Mouse (Mus musculus) effector memory CD4-positive, alpha-beta T cell, adult 7 months (primary cell): Measurements from ENCODE around the gene Rhof. TPM values are rescaled to one million over a fixed set of nuclear protein-coding genes. Genes with fewer than 3 reads are reported as not detected.

Experiments
- polyA plus RNA-seq: library from polyadenylated mRNA; unstranded; fragments of 100-300 nt; shearing (Covaris generic); gene quantifications from one replicate; pipeline ENCODE4 v1.2.1, GENCODE M21; 2017

Gene Rhof
- polyA plus RNA-seq, result 111 TPM

DNA sequence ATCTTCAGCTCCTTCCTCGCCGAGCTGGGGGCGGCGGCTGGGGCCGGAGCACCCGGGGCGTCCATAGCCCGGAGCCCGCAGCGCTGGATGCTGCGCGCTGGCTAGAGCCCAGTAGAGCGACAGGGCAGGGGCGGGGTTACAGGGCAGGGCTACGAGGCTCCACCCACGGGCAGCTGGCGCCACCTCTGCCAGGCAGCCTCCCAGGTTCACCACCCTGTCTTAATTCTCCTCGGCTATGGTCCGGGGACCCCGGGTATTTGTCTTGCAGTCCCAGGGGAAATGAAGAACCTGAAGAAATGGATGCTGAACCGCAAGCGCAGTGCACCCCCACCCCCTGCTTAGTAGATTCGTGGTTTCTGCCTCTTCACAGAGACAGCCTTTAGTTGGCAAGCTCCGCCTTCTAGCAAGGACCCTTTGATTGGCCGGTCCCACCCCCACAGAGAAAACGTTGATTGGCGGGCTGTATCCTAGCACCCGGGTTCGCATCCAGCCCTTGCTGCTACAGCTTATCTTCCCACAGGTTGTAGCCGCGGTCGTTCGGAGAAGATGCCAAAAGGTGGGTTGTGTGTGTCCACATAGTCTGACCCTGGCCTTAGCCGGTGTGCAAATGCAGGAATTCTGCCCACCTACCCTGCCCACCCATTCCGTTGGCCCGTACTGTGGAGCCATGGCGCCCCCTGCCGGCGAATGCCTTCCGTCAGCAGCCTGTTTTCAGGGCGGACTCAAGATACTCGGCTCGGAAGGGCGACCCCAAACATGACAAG, at the start of gene Rhof:
Rhof (minus strand) TSS at position 385 of the 764 bp plus-strand sequence.

DNA sequence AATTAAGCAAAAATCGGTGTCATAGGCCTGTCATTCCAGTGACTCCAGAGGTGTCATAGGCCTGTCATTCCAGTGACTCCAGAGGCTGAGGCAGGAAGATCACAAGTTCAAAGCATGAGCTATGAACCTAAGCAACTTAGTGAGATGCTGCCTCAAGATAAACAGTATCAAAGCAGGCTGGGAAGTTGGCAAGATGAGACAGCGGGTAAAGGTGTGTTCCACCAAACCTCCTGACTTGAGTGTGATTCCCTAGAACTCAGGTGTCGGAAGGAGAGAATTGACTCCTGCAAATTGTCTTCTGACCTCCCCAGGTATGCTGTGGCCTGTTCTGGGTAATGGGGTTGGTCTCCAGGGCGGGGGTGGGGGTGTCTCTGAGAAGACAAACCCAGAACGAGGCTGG, 36.8 kb upstream of the Rhof start, which contains the start of gene Psmd9:
Psmd9 (plus strand) TSS at position 130 of the 400 bp plus-strand sequence.

DNA sequence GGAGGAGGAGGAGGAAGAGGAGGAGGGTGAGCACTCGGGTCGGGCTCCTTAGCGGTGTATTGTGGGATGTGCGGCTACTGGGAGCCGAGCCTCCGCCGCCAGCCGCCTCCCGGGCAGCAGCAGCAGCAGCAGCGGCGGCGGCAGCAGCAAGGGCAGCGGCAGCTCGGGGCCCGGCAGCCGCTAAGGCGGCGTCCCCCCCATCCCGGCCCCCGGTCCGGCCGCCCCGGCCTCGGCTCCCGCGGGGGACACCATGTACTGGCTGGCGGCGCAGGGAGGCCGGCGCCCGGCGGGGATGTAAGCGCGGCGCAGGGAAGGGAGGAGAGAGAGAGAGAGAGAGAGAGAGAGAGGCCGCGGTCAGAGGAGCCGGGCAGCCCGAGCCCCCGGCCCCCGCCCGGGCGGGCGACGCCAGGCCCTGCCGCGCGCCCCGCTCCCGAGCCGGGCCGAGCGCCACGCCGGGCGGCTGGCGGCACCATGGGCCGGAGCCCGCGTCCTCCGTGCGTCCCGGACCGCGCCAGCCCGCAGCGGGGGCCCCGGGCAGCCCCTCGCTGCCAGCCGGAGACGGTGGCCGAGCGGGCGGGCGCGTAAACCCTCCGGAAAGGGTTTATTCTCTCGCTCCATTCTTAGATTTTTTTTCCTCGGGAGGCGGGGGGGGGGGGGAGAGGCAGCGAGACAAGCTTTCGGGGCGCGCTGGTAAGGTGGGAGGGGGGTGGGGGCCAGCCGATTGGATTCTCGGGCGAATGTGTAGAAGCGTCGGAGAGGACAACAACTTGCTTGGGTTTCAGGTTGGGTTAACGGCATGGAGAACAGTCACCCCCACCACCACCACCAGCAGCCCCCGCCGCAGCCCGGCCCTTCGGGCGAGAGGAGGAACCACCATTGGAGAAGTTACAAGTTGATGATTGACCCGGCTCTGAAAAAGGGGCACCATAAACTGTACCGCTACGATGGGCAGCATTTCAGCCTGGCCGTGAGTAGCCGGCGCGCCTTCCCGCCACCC, 10.0 kb upstream of the Rhof start, which contains the start of gene Setd1b:
Setd1b (plus strand) TSS at position 33 of the 997 bp plus-strand sequence.

DNA sequence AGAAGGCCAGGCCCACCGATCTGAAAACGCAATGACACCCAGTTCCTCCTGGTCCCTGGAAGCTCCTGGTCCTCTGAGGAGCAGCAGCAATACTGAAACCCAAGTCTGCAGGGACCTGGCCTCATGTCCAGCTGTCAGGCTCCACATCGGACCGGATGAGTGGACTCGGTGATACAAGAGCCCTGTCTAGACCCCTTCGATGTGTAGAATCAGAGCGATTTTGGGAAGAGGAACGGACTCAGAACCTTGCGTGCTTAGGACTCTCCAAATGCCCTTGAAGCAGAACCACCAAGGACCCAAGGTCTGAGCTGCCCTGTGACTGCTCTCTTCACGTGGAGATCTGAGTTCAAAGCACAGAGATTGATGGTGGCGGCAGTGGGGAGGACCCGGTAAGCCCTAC, 64.4 kb downstream of the Rhof start, which contains the start of gene Tmem120b:
Tmem120b (plus strand) TSS at position 301 of the 400 bp plus-strand sequence.

Other genes with a start within 250 kb of the Rhof start
- gene Kdm2b, start 142.9 kb downstream of the Rhof start, polyA plus RNA-seq, result 118 TPM
- 543 TPM for gene Orai1, start 117.6 kb downstream of the Rhof start, polyA plus RNA-seq
- 2.4 TPM for gene Morn3, start 85.7 kb downstream of the Rhof start, polyA plus RNA-seq
- 0.68 TPM for gene Tmem120b, start 64.3 kb downstream of the Rhof start, polyA plus RNA-seq
- gene Setd1b, start 9.5 kb upstream of the Rhof start, polyA plus RNA-seq, result 7.0 TPM
- gene Psmd9, start 36.7 kb upstream of the Rhof start, polyA plus RNA-seq, result 37.3 TPM
- not detected for gene Hpd, start 50.0 kb upstream of the Rhof start, polyA plus RNA-seq
- 0.44 TPM for gene Wdr66, start 119.4 kb upstream of the Rhof start, polyA plus RNA-seq
- 4.1 TPM for gene Bcl7a, start 211.1 kb upstream of the Rhof start, polyA plus RNA-seq